ENCODE assay signal across 22 mouse cellular contexts in the genomic region with DNA sequence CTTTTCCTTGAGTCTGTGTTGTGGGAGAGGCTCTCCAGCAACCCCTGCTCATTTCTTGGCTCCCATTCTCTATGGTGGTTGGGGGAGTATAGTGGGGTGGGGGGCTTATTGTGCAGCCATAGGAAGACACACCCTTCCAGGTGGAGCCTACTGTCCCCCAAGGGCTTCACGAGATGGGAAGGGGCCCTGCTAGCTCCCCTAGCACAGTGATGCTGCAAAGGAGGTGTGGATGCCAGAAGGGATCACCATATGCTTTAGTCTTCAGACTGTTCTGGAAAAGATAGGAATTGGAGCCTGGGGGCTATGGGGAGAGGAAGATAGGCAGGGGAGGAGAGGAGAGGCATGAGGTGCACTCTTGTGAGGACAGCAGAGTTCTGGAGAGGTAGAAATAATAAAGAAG.
"Had no signal": no experiment of that assay in that cellular context is flagged by ENCODE, and none has a peak within 500 bp of the region (broad histone marks: within the 10 kb centered on the region; RNA-seq: fewer than 3 reads in every experiment).

No protein-coding gene starts in this region.

- ATAC-seq: liver, embryonic 12.5 days had no signal

- H3K36me3 ChIP-seq: limb, embryonic 10.5 days; limb, embryonic 13.5 days; liver, embryonic 12.5 days; liver, embryonic 15.5 days; lung, embryonic 15.5 days; neural tube, embryonic 12.5 days; neural tube, embryonic 15.5 days; stomach, embryonic 15.5 days had no signal

- DNase-seq: kidney, adult 9 months; kidney, postnatal 14 days; kidney, postnatal 4 days; layer of hippocampus, adult 9-11 months; liver; lung, adult 18-20 months; lung, postnatal 10 days; lung, postnatal 4 days; midbrain, embryonic 14.5 days; retina, postnatal 1 day; right cerebral cortex, postnatal 25 days; spleen, adult 18-20 months; thymus, postnatal 25 days had no signal

- H3K27ac ChIP-seq: limb, embryonic 10.5 days; limb, embryonic 13.5 days; liver, embryonic 12.5 days; liver, embryonic 15.5 days; lung, embryonic 15.5 days; neural tube, embryonic 12.5 days; neural tube, embryonic 15.5 days; stomach, embryonic 15.5 days had no signal

- H3K4me3 ChIP-seq: limb, embryonic 10.5 days; limb, embryonic 13.5 days; liver, embryonic 12.5 days; liver, embryonic 15.5 days; lung, embryonic 15.5 days; neural tube, embryonic 12.5 days; neural tube, embryonic 15.5 days; stomach, embryonic 15.5 days had no signal

- H3K4me2 ChIP-seq: limb, embryonic 13.5 days; liver, embryonic 12.5 days; liver, embryonic 15.5 days; lung, embryonic 15.5 days; midbrain, embryonic 11.5 days; neural tube, embryonic 12.5 days; neural tube, embryonic 15.5 days; stomach, embryonic 15.5 days had no signal

- H3K9ac ChIP-seq: limb, embryonic 13.5 days; liver, embryonic 12.5 days; liver, embryonic 15.5 days; lung, embryonic 15.5 days; neural tube, embryonic 12.5 days; neural tube, embryonic 15.5 days; stomach, embryonic 15.5 days had no signal

- H3K4me1 ChIP-seq: limb, embryonic 13.5 days; liver, embryonic 12.5 days; liver, embryonic 15.5 days; lung, embryonic 15.5 days; stomach, embryonic 15.5 days had no signal

- H3K9me3 ChIP-seq: limb, embryonic 10.5 days; limb, embryonic 13.5 days; liver, embryonic 12.5 days; liver, embryonic 15.5 days; lung, embryonic 15.5 days; neural tube, embryonic 12.5 days; neural tube, embryonic 15.5 days; stomach, embryonic 15.5 days had no signal

- H3K27me3 ChIP-seq: limb, embryonic 13.5 days; liver, embryonic 12.5 days; liver, embryonic 15.5 days; lung, embryonic 15.5 days; neural tube, embryonic 12.5 days; neural tube, embryonic 15.5 days; stomach, embryonic 15.5 days had no signal
